Comparison of ENCODE assay signal across 19 mouse cellular contexts in the genomic region with DNA sequence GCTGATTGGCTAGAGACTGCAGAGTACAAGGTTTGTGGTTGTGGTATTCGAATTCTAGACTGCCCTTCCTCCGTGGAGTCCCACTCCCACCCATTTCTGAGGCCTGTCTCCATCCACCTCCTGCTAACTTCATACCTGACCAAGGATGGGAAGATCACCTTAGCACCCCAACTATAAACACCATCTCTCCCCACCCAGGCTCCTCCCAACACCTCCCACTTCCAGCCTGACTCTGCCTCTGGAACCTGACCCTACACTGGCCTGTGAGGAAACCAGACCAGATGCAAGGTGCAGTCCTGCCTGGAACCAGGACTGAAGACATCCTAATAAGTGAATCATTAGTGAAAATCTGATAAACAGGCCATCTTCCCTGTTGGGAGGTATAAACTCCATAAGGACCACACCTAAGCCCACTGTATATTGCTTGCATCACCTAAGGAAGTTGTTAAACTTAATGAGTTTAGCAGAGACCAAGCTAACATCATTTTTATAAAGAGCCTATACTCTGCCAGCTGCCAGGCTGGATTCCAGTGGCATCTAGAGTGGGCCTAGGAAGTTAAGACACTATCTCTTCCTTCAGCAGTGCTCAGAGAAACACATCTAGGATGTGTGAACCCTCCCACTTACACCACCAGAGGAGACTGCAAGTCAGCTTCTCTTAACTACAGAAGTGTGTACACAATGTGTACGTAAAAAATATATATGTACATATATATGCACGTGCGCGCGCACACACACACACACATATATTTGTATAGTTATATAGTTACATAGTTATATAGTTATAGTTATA.
"Had no signal": no experiment of that assay in that cellular context is flagged by ENCODE, and none has a peak within 500 bp of the region (broad histone marks: within the 10 kb centered on the region; RNA-seq: fewer than 3 reads in every experiment).

No protein-coding gene starts in this region.

- DNase-seq: kidney, adult 9 months; kidney, postnatal 36 days; layer of hippocampus, postnatal 36 days; liver, embryonic 13.5 days; lung, adult 2 months; lung, postnatal 14 days; lung, postnatal 4 days; retina, postnatal 1 day; right cerebral cortex, postnatal 25 days; spleen, adult 18-20 months; thymus, adult 2 months; thymus, postnatal 14 days had no signal

- H3K4me2 ChIP-seq: liver, embryonic 13.5 days; midbrain, embryonic 12.5 days; midbrain, embryonic 15.5 days; neural tube, embryonic 13.5 days; stomach, embryonic 15.5 days had no signal

- H3K27ac ChIP-seq: kidney, postnatal 0 days; left cerebral cortex, adult 2 months; liver, embryonic 13.5 days; midbrain, embryonic 12.5 days; midbrain, embryonic 15.5 days; neural tube, embryonic 13.5 days; stomach, embryonic 15.5 days had no signal

- H3K4me3 ChIP-seq: left cerebral cortex, adult 2 months; liver, embryonic 13.5 days; midbrain, embryonic 12.5 days; midbrain, embryonic 15.5 days; myocyte; neural tube, embryonic 13.5 days; stomach, embryonic 15.5 days had no signal

- H3K9me3 ChIP-seq: liver, embryonic 13.5 days; midbrain, embryonic 12.5 days; midbrain, embryonic 15.5 days; neural tube, embryonic 13.5 days; stomach, embryonic 15.5 days had no signal

- H3K4me1 ChIP-seq: liver, embryonic 13.5 days; midbrain, embryonic 15.5 days; stomach, embryonic 15.5 days had no signal

- H3K36me3 ChIP-seq: liver, embryonic 13.5 days; midbrain, embryonic 12.5 days; midbrain, embryonic 15.5 days; neural tube, embryonic 13.5 days; stomach, embryonic 15.5 days had no signal

- ATAC-seq: midbrain, embryonic 15.5 days had no signal

- H3K9ac ChIP-seq: liver, embryonic 13.5 days; midbrain, embryonic 12.5 days; midbrain, embryonic 15.5 days; neural tube, embryonic 13.5 days; stomach, embryonic 15.5 days had no signal

- H3K27me3 ChIP-seq: liver, embryonic 13.5 days; midbrain, embryonic 12.5 days; midbrain, embryonic 15.5 days; neural tube, embryonic 13.5 days; stomach, embryonic 15.5 days had no signal
